Mouse (Mus musculus): ENCODE data around the gene Arhgef7. TPM values are rescaled to one million over a fixed set of nuclear protein-coding genes. Genes with fewer than 3 reads are reported as not detected.

Arhgef7 gene
- polyA plus RNA-seq, 1 experiment from 2014 or later, result 37.3 TPM

GRCm38 (mm10) chr8:11827312-11827711 lies 99.8 kb downstream of the Arhgef7 start:
- H3K9ac ChIP-seq (ENCODE audit: low read depth, low read length), result no peak overlapping the region
- no peaks in the 10 kb centered on the region for H3K27me3 ChIP-seq (ENCODE audit: control insufficient read depth, insufficient read depth, low read length)
- peaks cover 60% of the 10 kb centered on the region for H3K36me3 ChIP-seq (ENCODE audit: control insufficient read depth, insufficient read depth, low read length)
- no peak overlapping the region for H3K4me3 ChIP-seq (ENCODE audit: low read length)
- no peak overlapping the region for H3K4me2 ChIP-seq (replicated peaks; ENCODE audit: low read depth, low read length)
- 84% methylated on average over 3 of the region's 3 CpGs for WGBS
- H3K9me3 ChIP-seq (ENCODE audit: control insufficient read depth, low read length), result no peaks in the 10 kb centered on the region
- ATAC-seq (ENCODE audit: low FRiP score, low TSS enrichment), result no peak
- H3K4me1 ChIP-seq (ENCODE audit: control insufficient read depth, insufficient read depth, low read length), result no peaks in the 10 kb centered on the region
- no peak overlapping the region for H3K27ac ChIP-seq (ENCODE audit: low read depth, low read length)

GRCm38 (mm10) chr8:11830214-11831046 lies 102.9 kb downstream of the Arhgef7 start:
- H3K9ac ChIP-seq (ENCODE audit: low read depth, low read length), result no peak overlapping the region
- no peak for ATAC-seq (ENCODE audit: low FRiP score, low TSS enrichment)
- peaks cover 61% of the 10 kb centered on the region for H3K36me3 ChIP-seq (ENCODE audit: control insufficient read depth, insufficient read depth, low read length)
- 85% methylated on average over 16 of the region's 16 CpGs for WGBS
- H3K4me2 ChIP-seq (replicated peaks; ENCODE audit: low read depth, low read length), result no peak overlapping the region
- no peak overlapping the region for H3K27ac ChIP-seq (ENCODE audit: low read depth, low read length)
- H3K4me1 ChIP-seq (ENCODE audit: control insufficient read depth, insufficient read depth, low read length), result no peaks in the 10 kb centered on the region
- H3K9me3 ChIP-seq (ENCODE audit: control insufficient read depth, low read length), result no peaks in the 10 kb centered on the region
- no peaks in the 10 kb centered on the region for H3K27me3 ChIP-seq (ENCODE audit: control insufficient read depth, insufficient read depth, low read length)
- H3K4me3 ChIP-seq (ENCODE audit: low read length), result no peak overlapping the region

GRCm38 (mm10) chr8:11831174-11831573 lies 103.7 kb downstream of the Arhgef7 start:
- no peak for ATAC-seq (ENCODE audit: low FRiP score, low TSS enrichment)
- H3K4me3 ChIP-seq (ENCODE audit: low read length), result no peak overlapping the region
- no peak overlapping the region for H3K9ac ChIP-seq (ENCODE audit: low read depth, low read length)
- WGBS, result 90% methylated on average over 10 of the region's 10 CpGs
- no peak overlapping the region for H3K27ac ChIP-seq (ENCODE audit: low read depth, low read length)
- H3K4me1 ChIP-seq (ENCODE audit: control insufficient read depth, insufficient read depth, low read length), result no peaks in the 10 kb centered on the region
- H3K27me3 ChIP-seq (ENCODE audit: control insufficient read depth, insufficient read depth, low read length), result no peaks in the 10 kb centered on the region
- H3K4me2 ChIP-seq (replicated peaks; ENCODE audit: low read depth, low read length), result no peak overlapping the region
- no peaks in the 10 kb centered on the region for H3K9me3 ChIP-seq (ENCODE audit: control insufficient read depth, low read length)
- peaks cover 55% of the 10 kb centered on the region for H3K36me3 ChIP-seq (ENCODE audit: control insufficient read depth, insufficient read depth, low read length)

DNA sequence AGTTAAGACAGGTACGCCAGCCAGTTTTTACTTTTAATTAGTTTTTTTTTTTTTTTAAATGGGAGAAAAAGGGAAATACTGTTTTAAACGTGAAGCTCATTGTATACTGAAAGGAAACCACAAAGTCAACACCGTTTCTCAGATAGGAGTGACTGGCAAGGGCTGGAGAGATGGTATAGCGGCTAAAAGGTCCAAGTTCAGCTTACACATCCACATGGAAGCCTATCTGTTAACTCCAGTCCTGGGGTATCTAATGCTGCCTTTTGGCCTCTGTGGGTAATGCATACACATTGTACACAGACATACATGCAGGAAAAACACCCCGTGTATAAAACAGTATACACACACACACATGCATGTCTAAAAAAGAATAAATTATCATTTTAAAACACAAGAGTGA lies 104.4 kb downstream of the Arhgef7 start:
- Histone ChIP-seq H3K9me3 (ENCODE audit: control insufficient read depth, low read length) (no peaks in the 10 kb centered on the region), H3K36me3 (ENCODE audit: control insufficient read depth, insufficient read depth, low read length) (peaks cover 54% of the 10 kb centered on the region)

GRCm38 (mm10) chr8:11833157-11833556 lies 105.6 kb downstream of the Arhgef7 start:
- H3K27me3 ChIP-seq (ENCODE audit: control insufficient read depth, insufficient read depth, low read length), result no peaks in the 10 kb centered on the region
- H3K9ac ChIP-seq (ENCODE audit: low read depth, low read length), result no peak overlapping the region
- ATAC-seq (ENCODE audit: low FRiP score, low TSS enrichment), result no peak
- H3K4me3 ChIP-seq (ENCODE audit: low read length), result no peak overlapping the region
- peaks cover 49% of the 10 kb centered on the region for H3K36me3 ChIP-seq (ENCODE audit: control insufficient read depth, insufficient read depth, low read length)
- no peaks in the 10 kb centered on the region for H3K9me3 ChIP-seq (ENCODE audit: control insufficient read depth, low read length)
- no peak overlapping the region for H3K27ac ChIP-seq (ENCODE audit: low read depth, low read length)
- no peak overlapping the region for H3K4me2 ChIP-seq (replicated peaks; ENCODE audit: low read depth, low read length)
- H3K4me1 ChIP-seq (ENCODE audit: control insufficient read depth, insufficient read depth, low read length), result no peaks in the 10 kb centered on the region
- 94% methylated on average over 4 of the region's 4 CpGs for WGBS

More for the DNA sequence above, 104.4 kb downstream of the Arhgef7 start:
- no peaks in the 10 kb centered on the region for H3K27me3 ChIP-seq (ENCODE audit: control insufficient read depth, insufficient read depth, low read length)
- ATAC-seq (ENCODE audit: low FRiP score, low TSS enrichment), result no peak
- H3K4me3 ChIP-seq (ENCODE audit: low read length), result no peak overlapping the region
- H3K4me1 ChIP-seq (ENCODE audit: control insufficient read depth, insufficient read depth, low read length), result no peaks in the 10 kb centered on the region
- 89% methylated on average over 5 of the region's 5 CpGs for WGBS
- no peak overlapping the region for H3K27ac ChIP-seq (ENCODE audit: low read depth, low read length)
- H3K9ac ChIP-seq (ENCODE audit: low read depth, low read length), result no peak overlapping the region
- no peak overlapping the region for H3K4me2 ChIP-seq (replicated peaks; ENCODE audit: low read depth, low read length)

DNA sequence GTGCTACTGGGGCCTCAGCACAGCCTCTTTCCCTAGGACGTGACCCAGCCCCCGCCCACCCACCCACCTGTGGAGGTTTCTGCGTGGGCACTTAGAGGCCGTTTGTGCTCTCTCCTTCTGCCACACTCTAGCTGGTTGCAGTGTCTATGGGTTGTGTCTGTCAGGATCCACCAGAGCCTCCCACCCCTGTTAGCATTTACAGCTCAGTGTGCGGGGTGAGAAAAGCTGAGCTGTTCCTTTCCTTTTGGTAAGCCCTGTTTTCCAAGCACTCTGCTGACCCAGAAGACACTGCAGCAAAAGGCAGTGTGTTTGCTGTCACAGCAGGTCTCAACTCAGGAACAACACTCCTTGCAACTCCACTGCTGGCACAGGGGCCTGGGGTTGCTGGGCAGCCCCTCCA lies 106.7 kb downstream of the Arhgef7 start:
- Histone ChIP-seq H3K4me3 (ENCODE audit: low read length) (no peak overlapping the region), H3K9me3 (ENCODE audit: control insufficient read depth, low read length) (no peaks in the 10 kb centered on the region), H3K36me3 (ENCODE audit: control insufficient read depth, insufficient read depth, low read length) (peaks cover 44% of the 10 kb centered on the region), H3K27me3 (ENCODE audit: control insufficient read depth, insufficient read depth, low read length) (no peaks in the 10 kb centered on the region), H3K27ac (ENCODE audit: low read depth, low read length) (no peak overlapping the region), H3K4me2 (replicated peaks; ENCODE audit: low read depth, low read length) (no peak overlapping the region), H3K4me1 (ENCODE audit: control insufficient read depth, insufficient read depth, low read length) (no peaks in the 10 kb centered on the region), H3K9ac (ENCODE audit: low read depth, low read length) (no peak overlapping the region)
- 90% methylated on average over 5 of the region's 5 CpGs for WGBS
- no peak for ATAC-seq (ENCODE audit: low FRiP score, low TSS enrichment)

- no peak overlapping the region for H3K4me3 ChIP-seq (ENCODE audit: low read length)
- H3K27me3 ChIP-seq (ENCODE audit: control insufficient read depth, insufficient read depth, low read length), result no peaks in the 10 kb centered on the region
- no peak overlapping the region for H3K4me2 ChIP-seq (replicated peaks; ENCODE audit: low read depth, low read length)
- no peak for ATAC-seq (ENCODE audit: low FRiP score, low TSS enrichment)
- no peak overlapping the region for H3K27ac ChIP-seq (ENCODE audit: low read depth, low read length)
- H3K9ac ChIP-seq (ENCODE audit: low read depth, low read length), result no peak overlapping the region
- no peaks in the 10 kb centered on the region for H3K4me1 ChIP-seq (ENCODE audit: control insufficient read depth, insufficient read depth, low read length)
- peaks cover 41% of the 10 kb centered on the region for H3K36me3 ChIP-seq (ENCODE audit: control insufficient read depth, insufficient read depth, low read length)
- 94% methylated on average over 16 of the region's 16 CpGs for WGBS
- no peaks in the 10 kb centered on the region for H3K9me3 ChIP-seq (ENCODE audit: control insufficient read depth, low read length)
Observed at GRCm38 (mm10) chr8:11834691-11835090, 107.2 kb downstream of the Arhgef7 start.

DNA sequence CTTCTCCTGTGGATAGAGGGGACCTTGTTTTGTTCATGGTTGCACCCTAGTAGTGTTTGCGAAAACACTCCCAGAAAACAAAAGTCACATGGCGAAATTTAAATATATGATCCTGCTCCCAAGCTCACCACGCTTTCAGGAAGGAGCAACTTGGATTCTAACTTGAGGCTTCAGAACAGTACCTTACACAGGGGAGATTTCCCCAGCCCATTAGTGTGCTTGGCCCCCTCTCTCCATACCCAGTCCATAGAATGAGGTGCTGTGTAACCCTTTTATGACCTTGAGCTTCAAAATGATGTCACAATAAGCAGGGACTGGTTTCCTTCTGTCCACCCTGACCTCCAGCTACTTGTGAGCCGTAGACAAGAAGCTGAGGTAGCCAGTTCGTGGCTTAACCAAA lies 112.7 kb downstream of the Arhgef7 start, which contains the start of gene Tex29:
Tex29 (plus strand) TSS at position 301 of the 400 bp plus-strand sequence.
- no peak for ATAC-seq (ENCODE audit: low FRiP score, low TSS enrichment)
- Histone ChIP-seq H3K4me1 (ENCODE audit: control insufficient read depth, insufficient read depth, low read length) (no peaks in the 10 kb centered on the region), H3K9me3 (ENCODE audit: control insufficient read depth, low read length) (no peaks in the 10 kb centered on the region), H3K36me3 (ENCODE audit: control insufficient read depth, insufficient read depth, low read length) (peaks cover under 1% of the 10 kb centered on the region; the same call in 1 of the 2 replicates), H3K27me3 (ENCODE audit: control insufficient read depth, insufficient read depth, low read length) (no peaks in the 10 kb centered on the region), H3K4me2 (replicated peaks; ENCODE audit: low read depth, low read length) (no peak within 1 kb of the TSS), H3K9ac (ENCODE audit: low read depth, low read length) (no peak within 1 kb of the TSS), H3K4me3 (ENCODE audit: low read length) (no peak within 1 kb of the TSS), H3K27ac (ENCODE audit: low read depth, low read length) (no peak within 1 kb of the TSS)
- whole genome bisulfite sequencing, result 83% methylated on average over 5 of the region's 5 CpGs

GRCm38 (mm10) chr8:11841571-11841970 lies 114.0 kb downstream of the Arhgef7 start:
- 43% methylated on average over 8 of the region's 8 CpGs for WGBS
- no peak for ATAC-seq (ENCODE audit: low FRiP score, low TSS enrichment)
- Histone ChIP-seq H3K9me3 (ENCODE audit: control insufficient read depth, low read length) (no peaks in the 10 kb centered on the region), H3K4me3 (ENCODE audit: low read length) (no peak overlapping the region), H3K4me2 (replicated peaks; ENCODE audit: low read depth, low read length) (no peak overlapping the region), H3K4me1 (ENCODE audit: control insufficient read depth, insufficient read depth, low read length) (no peaks in the 10 kb centered on the region), H3K36me3 (ENCODE audit: control insufficient read depth, insufficient read depth, low read length) (no peaks in the 10 kb centered on the region), H3K27ac (ENCODE audit: low read depth, low read length) (no peak overlapping the region), H3K9ac (ENCODE audit: low read depth, low read length) (no peak overlapping the region), H3K27me3 (ENCODE audit: control insufficient read depth, insufficient read depth, low read length) (no peaks in the 10 kb centered on the region)
